Mouse (Mus musculus) stomach, embryonic 15.5 days (tissue): ENCODE data around the gene Reg3a. TPM values are rescaled to one million over a fixed set of nuclear protein-coding genes. Genes with fewer than 3 reads are reported as not detected.

Source experiments
- polyA plus RNA-seq: library from polyadenylated mRNA; unstranded; fragments of >200 nt; fragmentation: Nextera tagmentation; extraction: Ambion mirVana; gene quantifications from 2 replicates; pipeline ENCODE4 v1.2.1, GENCODE M21; 2015

Gene Reg3a
- polyA plus RNA-seq, 1 experiment from 2014 or later, result not detected

Other genes starting within 250 kb of the Reg3a start
- gene Reg3b, start 10.1 kb upstream of the Reg3a start, polyA plus RNA-seq, result 3.1 and 7.6 TPM in 2 replicates
- gene Reg3d, start 1.8 kb upstream of the Reg3a start, polyA plus RNA-seq, result 1.6 and 2.1 TPM in 2 replicates
- not detected in 2 replicates for gene Reg2, start 14.9 kb downstream of the Reg3a start, polyA plus RNA-seq
- 82.2 and 87.5 TPM in 2 replicates for gene Reg1, start 42.0 kb downstream of the Reg3a start, polyA plus RNA-seq
- gene Reg3g, start 88.2 kb downstream of the Reg3a start, polyA plus RNA-seq, result 1.5 and 2.8 TPM in 2 replicates